Mouse (Mus musculus) bone marrow macrophage, adult 2 months (primary cell): Measurements from ENCODE around the gene Reep3.

Source experiments
- CTCF ChIP-seq: IDR thresholded peaks from 2 replicates; pipeline ENCODE4 v1.5.1; 2012; ENCODE audit warnings: low read depth, mild to moderate bottlenecking, low read length, moderate library complexity
- POLR2A ChIP-seq: IDR thresholded peaks from 2 replicates; pipeline ENCODE4 v1.6.1; 2012; ENCODE audit warnings: mild to moderate bottlenecking, low read depth, low read length, borderline replicate concordance

GRCm38 (mm10) chr10:66998770-66999169, 98.0 kb downstream of the Reep3 start:
- TF ChIP-seq POLR2A (no peak), CTCF (no peak)
